Comparison of ENCODE assay signal across 15 mouse cellular contexts in genomic region chr9:43358591-43359323, GRCm38 (mm10). TPM values are rescaled to one million over a fixed set of nuclear protein-coding genes. Genes with fewer than 3 reads are reported as not detected.
DNase-seq lines count a peak whose midpoint lies in the region; ATAC-seq lines count a peak whose summit lies in the region.
"Had no signal": no experiment of that assay in that cellular context is flagged by ENCODE, and none has a peak within 500 bp of the region (broad histone marks: within the 10 kb centered on the region; RNA-seq: fewer than 3 reads in every experiment).

No protein-coding gene starts in this region.

- no peak overlapping the region for H3K4me3 ChIP-seq in heart, embryonic 16.5 days (ENCODE audit: low read length)
- no peak overlapping the region for H3K4me3 ChIP-seq in heart, embryonic 12.5 days
- no peak overlapping the region for H3K4me3 ChIP-seq in neural tube, embryonic 13.5 days
- H3K4me3 ChIP-seq in neural tube, embryonic 15.5 days (replicated peaks): no peak overlapping the region
- H3K4me3 ChIP-seq in kidney, embryonic 16.5 days (ENCODE audit: low read length): no peak overlapping the region
- H3K4me3 ChIP-seq: limb, embryonic 12.5 days had no signal

- ATAC-seq in heart, embryonic 16.5 days (replicated peaks; ENCODE audit: extremely low read depth, insufficient read depth, low FRiP score): 0 out of 2 replicates have a peak, but pooled peaks have one; percentile 28
- ATAC-seq in heart, embryonic 12.5 days (ENCODE audit: insufficient number of reproducible peaks, low FRiP score): no peak
- ATAC-seq in neural tube, embryonic 13.5 days (ENCODE audit: low read depth): peak; percentile 19; the same call in 1 of the 2 replicates
- ATAC-seq in neural tube, embryonic 15.5 days (ENCODE audit: low FRiP score): no peak
- peak; percentile 54; the same call in 1 of the 2 replicates for ATAC-seq in kidney, embryonic 16.5 days (ENCODE audit: low FRiP score, low TSS enrichment)
- ATAC-seq: intestine, embryonic 16.5 days; liver, postnatal 0 days had no signal

- no peaks in the 10 kb centered on the region for H3K27me3 ChIP-seq in heart, embryonic 16.5 days (ENCODE audit: control insufficient read depth, insufficient read depth, low read length)
- peaks cover 18% of the 10 kb centered on the region; the same call in 1 of the 2 replicates for H3K27me3 ChIP-seq in heart, embryonic 12.5 days (replicated peaks)
- H3K27me3 ChIP-seq in neural tube, embryonic 13.5 days: no peaks in the 10 kb centered on the region; the same call in none of the 2 replicates
- no peaks in the 10 kb centered on the region for H3K27me3 ChIP-seq in neural tube, embryonic 15.5 days (replicated peaks)
- no peaks in the 10 kb centered on the region for H3K27me3 ChIP-seq in kidney, embryonic 16.5 days (ENCODE audit: insufficient read depth, low read length)

- no peaks in the 10 kb centered on the region for H3K4me1 ChIP-seq in heart, embryonic 16.5 days (ENCODE audit: control insufficient read depth, insufficient read depth, low read length)
- H3K4me1 ChIP-seq in heart, embryonic 12.5 days (replicated peaks): no peaks in the 10 kb centered on the region; the same call in 1 of the 2 replicates
- H3K4me1 ChIP-seq in neural tube, embryonic 13.5 days (replicated peaks): peaks cover 12% of the 10 kb centered on the region
- peaks cover 11% of the 10 kb centered on the region for H3K4me1 ChIP-seq in neural tube, embryonic 15.5 days
- peaks cover 8% of the 10 kb centered on the region; the same call in 1 of the 2 replicates for H3K4me1 ChIP-seq in kidney, embryonic 16.5 days (ENCODE audit: insufficient read depth, low read length)
- H3K4me1 ChIP-seq: limb, embryonic 12.5 days had no signal

- H3K36me3 ChIP-seq in heart, embryonic 16.5 days (ENCODE audit: control insufficient read depth, insufficient read depth): no peaks in the 10 kb centered on the region
- H3K36me3 ChIP-seq in heart, embryonic 12.5 days: no peaks in the 10 kb centered on the region
- H3K36me3 ChIP-seq in neural tube, embryonic 13.5 days: no peaks in the 10 kb centered on the region
- no peaks in the 10 kb centered on the region for H3K36me3 ChIP-seq in neural tube, embryonic 15.5 days
- H3K36me3 ChIP-seq in kidney, embryonic 16.5 days (ENCODE audit: insufficient read depth, low read length): no peaks in the 10 kb centered on the region
- H3K36me3 ChIP-seq: limb, embryonic 12.5 days had no signal

- H3K4me2 ChIP-seq in heart, embryonic 16.5 days (ENCODE audit: low read depth, low read length): no peak overlapping the region
- no peak overlapping the region for H3K4me2 ChIP-seq in heart, embryonic 12.5 days
- no peak overlapping the region for H3K4me2 ChIP-seq in neural tube, embryonic 13.5 days
- no peak overlapping the region for H3K4me2 ChIP-seq in neural tube, embryonic 15.5 days
- no peak overlapping the region for H3K4me2 ChIP-seq in kidney, embryonic 16.5 days (replicated peaks; ENCODE audit: low read depth, low read length)
- H3K4me2 ChIP-seq: limb, embryonic 12.5 days had no signal

- H3K27ac ChIP-seq in heart, embryonic 16.5 days (ENCODE audit: low read length): no peak overlapping the region
- no peak overlapping the region for H3K27ac ChIP-seq in heart, embryonic 12.5 days (ENCODE audit: poor library complexity, severe bottlenecking)
- no peak overlapping the region for H3K27ac ChIP-seq in neural tube, embryonic 13.5 days (replicated peaks)
- no peak overlapping the region for H3K27ac ChIP-seq in neural tube, embryonic 15.5 days (replicated peaks)
- no peak overlapping the region for H3K27ac ChIP-seq in kidney, embryonic 16.5 days (ENCODE audit: low read length)
- H3K27ac ChIP-seq: limb, embryonic 12.5 days had no signal

- no peak for DNase-seq in testis, postnatal 10 days (ENCODE audit: low spot score)
- no peak for DNase-seq in liver
- no peak for DNase-seq in urinary bladder, postnatal 25 days (ENCODE audit: low spot score)
- DNase-seq: B cell, adult 2 months; cerebellum, adult 2 months; liver, postnatal 0 days; thymus, adult 2 months had no signal

- no peaks in the 10 kb centered on the region for H3K9me3 ChIP-seq in heart, embryonic 16.5 days (replicated peaks; ENCODE audit: control insufficient read depth, low read length)
- no peaks in the 10 kb centered on the region for H3K9me3 ChIP-seq in heart, embryonic 12.5 days (replicated peaks)
- no peaks in the 10 kb centered on the region for H3K9me3 ChIP-seq in neural tube, embryonic 13.5 days
- H3K9me3 ChIP-seq in neural tube, embryonic 15.5 days (replicated peaks): no peaks in the 10 kb centered on the region
- H3K9me3 ChIP-seq in kidney, embryonic 16.5 days (ENCODE audit: low read length): no peaks in the 10 kb centered on the region
- H3K9me3 ChIP-seq: limb, embryonic 12.5 days had no signal

- no peak overlapping the region for H3K9ac ChIP-seq in heart, embryonic 16.5 days (ENCODE audit: low read length)
- H3K9ac ChIP-seq in heart, embryonic 12.5 days: no peak overlapping the region
- H3K9ac ChIP-seq in neural tube, embryonic 13.5 days: no peak overlapping the region
- no peak overlapping the region for H3K9ac ChIP-seq in neural tube, embryonic 15.5 days (replicated peaks)
- H3K9ac ChIP-seq in kidney, embryonic 16.5 days (replicated peaks; ENCODE audit: low read length): no peak overlapping the region
- H3K9ac ChIP-seq: limb, embryonic 12.5 days; liver, postnatal 0 days had no signal

- WGBS in heart, embryonic 16.5 days: 51% methylated on average over 15 of the region's 15 CpGs
- 58% methylated on average over 15 of the region's 15 CpGs for WGBS in heart, embryonic 12.5 days
- WGBS in neural tube, embryonic 13.5 days: 25% methylated on average over 15 of the region's 15 CpGs
- 18% methylated on average over 15 of the region's 15 CpGs for WGBS in neural tube, embryonic 15.5 days
- 33% methylated on average over 15 of the region's 15 CpGs for WGBS in kidney, embryonic 16.5 days

RNA-seq across cellular contexts. Expression of gene Trim29, which starts 48.1 kb away (rescaled TPM):
- polyA plus RNA-seq in heart, embryonic 16.5 days (2015; fragmentation: Nextera tagmentation; extraction: Ambion mirVana): 5.6 and 11.0 TPM in 2 replicates
- polyA plus RNA-seq in heart, embryonic 12.5 days (2016; fragmentation: Nextera tagmentation; extraction: Ambion mirVana): 0.06 and 0.29 TPM in 2 replicates
- polyA plus RNA-seq in neural tube, embryonic 13.5 days (2015; fragmentation: Nextera tagmentation; extraction: Ambion mirVana): 0.34 and 0.38 TPM in 2 replicates
- polyA plus RNA-seq in neural tube, embryonic 15.5 days (2015; fragmentation: Nextera tagmentation; extraction: Ambion mirVana): 0.18 and 14.8 TPM in 2 replicates
- 1.1 and 2.0 TPM in 2 replicates for polyA plus RNA-seq in kidney, embryonic 16.5 days (2015; fragmentation: Nextera tagmentation; extraction: Ambion mirVana)
- polyA plus RNA-seq: neural tube, embryonic 14.5 days had no signal

Comparison
In these comparisons a context has a peak if more than half of its experiments do, and no peak if none do; other contexts are left out.
1. ATAC-seq: peak in heart, embryonic 16.5 days (single experiment), neural tube, embryonic 13.5 days (single experiment) and kidney, embryonic 16.5 days (single experiment); none in heart, embryonic 12.5 days (single experiment) and neural tube, embryonic 15.5 days (single experiment).